13 mouse cellular contexts compared by ENCODE assay signal in the genomic region with DNA sequence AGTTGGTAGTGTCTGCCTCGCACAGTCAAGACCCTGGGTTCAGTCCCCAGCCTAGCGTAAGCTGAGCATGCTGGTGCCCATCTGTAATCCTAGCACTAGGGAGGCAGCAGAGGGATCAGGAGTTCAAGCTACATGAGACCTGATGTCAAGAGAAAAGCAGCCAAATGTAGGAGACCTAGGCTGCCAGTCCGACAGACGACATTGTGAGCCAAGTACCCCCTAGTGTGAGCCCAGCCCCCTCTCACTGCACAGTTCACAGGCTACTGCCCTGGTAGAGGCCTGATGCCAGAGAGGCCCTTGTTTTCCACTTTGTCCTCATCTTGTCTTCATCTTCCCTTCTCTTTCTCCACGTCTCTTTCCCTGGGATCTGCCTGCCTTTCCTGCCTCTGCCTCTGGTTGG.
"Had no signal": no experiment of that assay in that cellular context is flagged by ENCODE, and none has a peak within 500 bp of the region (broad histone marks: within the 10 kb centered on the region; RNA-seq: fewer than 3 reads in every experiment).

No protein-coding gene starts in this region.

- H3K27ac ChIP-seq: limb, embryonic 12.5 days; liver, embryonic 14.5 days; midbrain, embryonic 12.5 days; stomach, embryonic 15.5 days had no signal

- H3K4me2 ChIP-seq: limb, embryonic 12.5 days; midbrain, embryonic 12.5 days; stomach, embryonic 15.5 days had no signal

- H3K27me3 ChIP-seq: limb, embryonic 12.5 days; midbrain, embryonic 12.5 days; stomach, embryonic 15.5 days had no signal

- ATAC-seq: intestine, embryonic 16.5 days; midbrain, embryonic 16.5 days had no signal

- H3K4me3 ChIP-seq: limb, embryonic 12.5 days; midbrain, embryonic 12.5 days; stomach, embryonic 15.5 days had no signal

- H3K36me3 ChIP-seq: limb, embryonic 12.5 days; stomach, embryonic 15.5 days had no signal

- H3K9ac ChIP-seq: limb, embryonic 12.5 days; liver, embryonic 14.5 days; midbrain, embryonic 12.5 days; stomach, embryonic 15.5 days had no signal

- DNase-seq: kidney, adult 2 months; kidney, postnatal 10 days; lung, adult 18-20 months; retina, postnatal 1 day; right cerebral cortex, postnatal 4 days; spleen, adult 18-20 months; thymus, postnatal 4 days had no signal

- H3K9me3 ChIP-seq: limb, embryonic 12.5 days; midbrain, embryonic 12.5 days; stomach, embryonic 15.5 days had no signal
